In the genomic region with DNA sequence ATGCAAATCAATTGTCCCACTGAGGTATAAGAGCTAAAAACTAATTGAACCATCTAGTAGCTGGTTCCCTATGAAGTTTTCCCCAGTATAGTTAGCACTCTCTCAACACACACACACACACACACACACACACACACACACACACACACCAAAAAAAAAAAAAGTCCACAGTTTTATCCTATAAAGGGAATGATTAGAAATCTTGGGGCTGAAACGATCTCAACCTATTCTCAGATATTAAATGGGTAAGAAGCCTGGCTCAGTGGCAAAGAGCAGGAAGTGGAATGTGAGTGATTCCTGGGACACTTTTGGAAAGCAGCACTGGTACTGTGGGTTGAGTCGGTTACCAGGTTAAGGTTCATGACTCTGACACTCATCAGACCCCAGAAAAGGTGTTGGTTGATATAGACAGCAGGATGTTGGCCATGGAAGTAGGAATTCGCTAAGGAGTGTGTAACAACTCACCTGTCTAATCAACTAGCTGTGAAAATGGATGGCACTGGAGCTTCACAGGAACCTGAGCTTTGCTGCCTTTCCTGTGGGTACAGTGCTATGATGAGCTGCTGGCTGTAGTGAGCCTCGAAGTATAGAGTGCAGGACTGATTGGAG, we compare ENCODE assay signal across 8 mouse cellular contexts.
DNase-seq lines count a peak whose midpoint lies in the region; ATAC-seq lines count a peak whose summit lies in the region.

No protein-coding gene starts in this region.

- H3K36me3 ChIP-seq in embryonic facial prominence, embryonic 14.5 days (ENCODE audit: control insufficient read depth, insufficient read depth, low read length), result no peaks in the 10 kb centered on the region
- no peaks in the 10 kb centered on the region for H3K36me3 ChIP-seq in splenic B cell, adult 2 months (ENCODE audit: control insufficient read depth, insufficient read depth, low read length, poor library complexity, severe bottlenecking)

- no peak overlapping the region for H3K27ac ChIP-seq in embryonic facial prominence, embryonic 14.5 days (replicated peaks; ENCODE audit: low read depth, low read length)

- DNase-seq in layer of hippocampus, adult 11-12 months (ENCODE audit: low spot score), result peak; percentile 6
- DNase-seq in layer of hippocampus, adult 8-10 months (ENCODE audit: low spot score in 2 of 2), result no peak
- peak; percentile 75 for DNase-seq in adrenal gland, postnatal 10 days
- peak; percentile 90 for DNase-seq in embryonic facial prominence, embryonic 14.5 days (ENCODE audit: low spot score)
- peak; percentile 72 for DNase-seq in heart, postnatal 4 days
- peak; percentile 24 to 30 for DNase-seq in left cerebral cortex, postnatal 14 days (ENCODE audit: low spot score in 2 of 2)
- DNase-seq in splenic B cell, adult 2 months (ENCODE audit: low read depth, low spot score), result peak; percentile 96

- H3K9me3 ChIP-seq in embryonic facial prominence, embryonic 14.5 days (ENCODE audit: control insufficient read depth, low read length), result peaks cover 16% of the 10 kb centered on the region; the same call in 1 of the 2 replicates

- 55% methylated on average over 4 of the region's 4 CpGs for WGBS in embryonic facial prominence, embryonic 14.5 days

- H3K9ac ChIP-seq in embryonic facial prominence, embryonic 14.5 days (ENCODE audit: low read depth, low read length), result no peak overlapping the region

- H3K27me3 ChIP-seq in embryonic facial prominence, embryonic 14.5 days (replicated peaks; ENCODE audit: control insufficient read depth, insufficient read depth, low read length), result no peaks in the 10 kb centered on the region
- H3K27me3 ChIP-seq in splenic B cell, adult 2 months (ENCODE audit: control insufficient read depth, insufficient read depth, low read length, poor library complexity, severe bottlenecking), result no peaks in the 10 kb centered on the region

- H3K4me1 ChIP-seq in embryonic facial prominence, embryonic 14.5 days (ENCODE audit: control insufficient read depth, insufficient read depth, low read length), result no peaks in the 10 kb centered on the region

- intact Hi-C loops in left cerebral cortex, postnatal 14 days (cut with DNase I), result no loop called here

- no peak overlapping the region for H3K4me3 ChIP-seq in embryonic facial prominence, embryonic 14.5 days (ENCODE audit: low read depth, low read length)

- ATAC-seq in embryonic facial prominence, embryonic 14.5 days (ENCODE audit: low read depth), result peak; percentile 91
- peak; percentile 96 for ATAC-seq in megakaryocyte progenitor cell, adult 5-6 weeks (replicated peaks; ENCODE audit: poor library complexity)

- H3K4me2 ChIP-seq in embryonic facial prominence, embryonic 14.5 days (ENCODE audit: low read depth, low read length), result no peak overlapping the region

Comparison
In these comparisons a context has a peak if more than half of its experiments do, and no peak if none do; other contexts are left out.
1. DNase-seq: peak in layer of hippocampus, adult 11-12 months (single experiment), adrenal gland, postnatal 10 days (single experiment), embryonic facial prominence, embryonic 14.5 days (single experiment), heart, postnatal 4 days (single experiment), left cerebral cortex, postnatal 14 days (2 of 2) and splenic B cell, adult 2 months (single experiment); none in layer of hippocampus, adult 8-10 months (0 of 2).